Mouse (Mus musculus): ENCODE data around the gene Hsd3b7.

DNA sequence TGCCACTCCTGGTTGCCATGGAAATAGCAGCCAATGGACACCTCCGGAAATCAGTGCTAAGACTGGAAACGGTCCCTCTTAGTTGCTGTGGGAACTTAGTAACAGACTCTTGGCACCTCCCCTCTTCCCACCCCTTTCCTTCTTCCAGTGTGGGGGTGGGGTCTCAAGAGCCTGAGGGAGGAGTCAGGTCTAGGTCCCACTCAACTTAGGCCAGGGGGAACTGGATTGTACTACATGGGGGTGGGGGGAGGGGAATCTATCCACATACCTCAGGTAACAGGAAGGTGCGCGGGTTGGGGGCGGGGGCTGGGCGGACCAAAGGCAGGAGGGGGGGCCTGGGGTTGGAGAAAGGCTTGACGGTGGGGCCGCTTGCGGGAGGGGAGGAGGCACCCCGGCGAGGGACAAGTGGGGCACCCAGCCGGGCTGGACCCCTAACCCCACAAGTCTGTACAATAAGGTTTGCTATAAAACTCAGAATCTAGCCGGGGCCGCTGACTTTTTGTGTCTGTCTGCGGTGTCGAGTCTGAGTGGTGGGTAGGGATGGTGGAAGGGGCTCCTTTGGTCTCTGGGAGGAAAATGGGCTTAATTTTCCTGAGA lies 31.3 kb upstream of the Hsd3b7 start:
- TF ChIP-seq POLR2A (IDR thresholded peaks at IDR 0.05; ENCODE audit: low read depth, low read length): no peak
- TF ChIP-seq CTCF (IDR thresholded peaks at IDR 0.05; ENCODE audit: extremely low read depth, insufficient read depth, insufficient read length, insufficient replicate concordance): no peak

Data from spleen, adult 2 months (tissue).